Mouse (Mus musculus) embryonic facial prominence, embryonic 14.5 days (tissue): ENCODE measurements around the gene Agtpbp1. TPM values are rescaled to one million over a fixed set of nuclear protein-coding genes. Genes with fewer than 3 reads are reported as not detected.
"Not testable (repeated sequence)": the region's sequence is repeated elsewhere in the genome, so short reads cannot be mapped to it uniquely, and the experiment has no call there.

Source experiments
- ATAC-seq: fragments of 200-750 bp; cut with Nextera tagmentation; 2 replicates; pipeline ENCODE4 v1.8.0; 2017; ENCODE audit warnings: low read depth, moderate number of reproducible peaks, moderate TSS enrichment
- DNase-seq: peaks from one replicate; pipeline ENCODE4 v3.0.0-alpha.2; 2015; ENCODE audit warnings: low spot score
- H3K27ac ChIP-seq: fragments of 300-500 bp; sonication (generic); replicated peaks from 2 replicates; pipeline ENCODE4 v1.5.1; 2014; ENCODE audit warnings: low read depth, mild to moderate bottlenecking, low read length, moderate library complexity
- H3K27me3 ChIP-seq: fragments of 300-500 bp; sonication (generic); replicated peaks from 2 replicates; pipeline ENCODE4 v1.6.1; 2014; ENCODE audit warnings: low read length; ENCODE audit not compliant: control insufficient read depth, insufficient read depth
- H3K36me3 ChIP-seq: fragments of 300-500 bp; sonication (generic); 2 replicates; pipeline ENCODE4 v1.6.1; 2014; ENCODE audit warnings: low read length, mixed read lengths; ENCODE audit not compliant: control insufficient read depth, insufficient read depth
- H3K4me1 ChIP-seq: fragments of 300-500 bp; sonication (generic); 2 replicates; pipeline ENCODE4 v1.6.1; 2014; ENCODE audit warnings: antibody characterized with exemption, low read length; ENCODE audit not compliant: control insufficient read depth, insufficient read depth
- H3K4me2 ChIP-seq: fragments of 300-500 bp; sonication (generic); 2 replicates; pipeline ENCODE4 v1.6.1; 2014; ENCODE audit warnings: low read depth, mild to moderate bottlenecking, low read length, moderate library complexity, mixed read lengths
- H3K4me3 ChIP-seq: fragments of 300-500 bp; sonication (generic); 2 replicates; pipeline ENCODE4 v1.5.1; 2014; ENCODE audit warnings: low read depth, mild to moderate bottlenecking, low read length
- H3K9ac ChIP-seq: fragments of 300-500 bp; sonication (generic); 2 replicates; pipeline ENCODE4 v1.6.1; 2014; ENCODE audit warnings: low read depth, mild to moderate bottlenecking, low read length, moderate library complexity, mixed read lengths
- H3K9me3 ChIP-seq: fragments of 300-500 bp; sonication (generic); 2 replicates; pipeline ENCODE4 v1.6.1; 2016; ENCODE audit warnings: low read length; ENCODE audit not compliant: control insufficient read depth
- WGBS: fragments of 180-500 bp; shearing (Covaris S2); extraction: QIAGEN DNeasy Blood & Tissue Kit; methylation state at CpG from one replicate; pipeline ENCODE4 v1.1.7; 2014; 5-methylcytosine and 5-hydroxymethylcytosine counted together
- polyA plus RNA-seq: library from polyadenylated mRNA; unstranded; fragments of >200 nt; fragmentation: Nextera tagmentation; extraction: Ambion mirVana; gene quantifications from 2 replicates; pipeline ENCODE4 v1.2.1, GENCODE M21; 2014

The Agtpbp1 gene
- polyA plus RNA-seq, 1 experiment from 2014 or later, result 25.2 TPM

DNA sequence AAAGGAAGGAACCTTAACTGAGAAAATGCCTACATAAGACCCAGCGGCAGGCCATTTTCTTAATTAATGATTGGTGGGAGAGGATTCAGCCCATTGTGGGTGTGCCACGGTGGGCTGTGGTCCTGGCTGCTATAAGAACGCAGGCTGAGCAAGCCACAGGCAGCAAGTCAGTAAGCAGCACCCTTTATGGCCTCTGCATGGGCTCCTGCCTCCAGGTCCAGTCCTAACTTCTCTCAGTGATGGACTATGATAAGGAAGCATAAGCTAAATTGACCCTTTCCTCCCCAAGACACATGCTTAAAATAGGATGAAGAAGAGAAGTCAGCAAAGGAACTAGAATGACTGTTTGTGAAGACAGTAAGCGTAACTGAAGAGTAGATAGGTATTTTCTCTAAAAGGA lies 30.1 kb upstream of the Agtpbp1 start:
- Histone ChIP-seq H3K4me2 (no peak overlapping the region), H3K9me3 (no peaks in the 10 kb centered on the region), H3K4me3 (no peak overlapping the region), H3K27me3 (no peaks in the 10 kb centered on the region), H3K4me1 (no peaks in the 10 kb centered on the region), H3K36me3 (peaks cover 84% of the 10 kb centered on the region), H3K9ac (no peak overlapping the region), H3K27ac (no peak overlapping the region)
- DNase-seq (no peak), ATAC-seq (no peak)
- over 99% methylated on average over 4 of the region's 4 CpGs for WGBS

- H3K9ac ChIP-seq, result no peak overlapping the region
- no peak overlapping the region for H3K4me3 ChIP-seq
- H3K36me3 ChIP-seq, result peaks cover 87% of the 10 kb centered on the region
- no peaks in the 10 kb centered on the region for H3K4me1 ChIP-seq
- H3K27me3 ChIP-seq, result no peaks in the 10 kb centered on the region
- no peaks in the 10 kb centered on the region for H3K9me3 ChIP-seq
- no peak for ATAC-seq
- 84% methylated on average over 4 of the region's 4 CpGs for WGBS
- no peak for DNase-seq
- no peak overlapping the region for H3K4me2 ChIP-seq
- no peak overlapping the region for H3K27ac ChIP-seq
These were observed 28.8 kb upstream of the Agtpbp1 start for GRCm38 (mm10) chr13:59613868-59614267.

GRCm38 (mm10) chr13:59610437-59610836 lies 25.4 kb upstream of the Agtpbp1 start:
- Histone ChIP-seq H3K27ac (no peak overlapping the region), H3K4me3 (no peak overlapping the region), H3K4me1 (no peaks in the 10 kb centered on the region), H3K9me3 (no peaks in the 10 kb centered on the region), H3K36me3 (peaks cover 97% of the 10 kb centered on the region), H3K9ac (no peak overlapping the region), H3K4me2 (no peak overlapping the region), H3K27me3 (no peaks in the 10 kb centered on the region)
- WGBS, result 98% methylated on average over 2 of the region's 2 CpGs
- no peak for DNase-seq
- ATAC-seq, result no peak

- no peak overlapping the region for H3K27ac ChIP-seq
- no peaks in the 10 kb centered on the region for H3K4me1 ChIP-seq
- 98% methylated on average over 4 of the region's 4 CpGs for WGBS
- H3K4me2 ChIP-seq, result no peak overlapping the region
- H3K9ac ChIP-seq, result no peak overlapping the region
- ATAC-seq, result no peak
- H3K27me3 ChIP-seq, result no peaks in the 10 kb centered on the region
- no peak for DNase-seq
- H3K9me3 ChIP-seq, result no peaks in the 10 kb centered on the region
- H3K36me3 ChIP-seq, result peaks cover 97% of the 10 kb centered on the region
- H3K4me3 ChIP-seq, result no peak overlapping the region
These were observed 24.9 kb upstream of the Agtpbp1 start for GRCm38 (mm10) chr13:59609885-59610284.

DNA sequence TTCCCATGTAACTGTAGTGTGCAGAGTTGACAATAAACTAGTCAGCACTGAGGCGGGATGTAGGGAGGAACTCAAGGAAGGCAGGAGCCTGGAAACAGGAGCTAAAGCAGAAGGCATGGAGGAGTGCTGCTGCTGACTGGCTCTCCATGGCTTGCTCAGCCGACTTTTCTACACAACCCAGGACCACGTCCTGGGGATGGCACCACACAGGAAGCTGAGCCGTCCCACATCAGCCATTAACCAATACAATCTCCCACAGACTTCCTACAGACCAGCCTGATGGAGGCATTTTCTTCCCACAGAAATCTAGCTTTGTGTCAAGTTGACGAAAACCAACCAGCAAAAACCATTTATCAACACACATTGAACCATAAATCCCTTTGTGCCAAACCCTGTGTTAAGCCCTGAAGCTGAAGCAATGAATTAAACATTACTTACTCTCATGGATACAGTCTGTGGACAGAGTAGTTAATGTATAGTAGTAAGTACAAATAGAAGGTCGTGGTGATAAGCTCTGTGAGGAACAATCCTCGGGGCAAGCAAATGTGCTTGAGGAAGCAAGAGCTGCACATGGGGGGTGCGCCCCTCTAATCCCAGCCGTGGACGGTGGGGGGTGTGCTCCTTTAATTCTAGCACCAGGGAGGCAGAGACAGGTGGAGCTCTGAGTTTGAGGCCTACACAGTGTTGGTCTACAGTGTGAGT lies 20.3 kb upstream of the Agtpbp1 start:
- H3K4me2 ChIP-seq, result no peak overlapping the region
- peaks cover 90% of the 10 kb centered on the region for H3K36me3 ChIP-seq
- DNase-seq, result no peak
- H3K4me3 ChIP-seq, result no peak overlapping the region
- no peaks in the 10 kb centered on the region for H3K9me3 ChIP-seq
- no peak overlapping the region for H3K9ac ChIP-seq
- 91% methylated on average over 10 of the region's 10 CpGs for WGBS
- no peak overlapping the region for H3K27ac ChIP-seq
- H3K4me1 ChIP-seq, result no peaks in the 10 kb centered on the region
- no peaks in the 10 kb centered on the region for H3K27me3 ChIP-seq
- no peak for ATAC-seq

DNA sequence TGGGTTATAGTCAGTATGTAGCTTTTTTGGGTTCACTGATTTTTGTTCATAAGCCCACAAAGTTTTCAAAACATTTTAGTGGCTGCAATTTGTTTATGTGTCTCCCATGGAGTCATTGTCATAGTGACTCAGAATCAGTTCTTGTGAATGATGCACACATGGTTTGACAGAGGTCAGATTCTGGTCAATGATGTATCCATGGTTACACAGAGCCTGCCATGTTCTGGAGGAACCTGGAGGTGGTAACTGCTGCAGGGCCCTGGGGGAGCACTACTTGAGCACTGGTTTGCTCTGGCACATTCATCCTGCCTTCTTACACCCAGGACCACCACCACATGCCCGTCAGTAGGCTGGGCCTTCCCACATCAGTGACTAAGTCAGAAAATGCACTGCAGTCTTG lies 19.5 kb upstream of the Agtpbp1 start:
- DNase-seq, result no peak
- Histone ChIP-seq H3K4me3 (no peak overlapping the region), H3K4me2 (no peak overlapping the region), H3K9ac (no peak overlapping the region), H3K27me3 (no peaks in the 10 kb centered on the region), H3K9me3 (no peaks in the 10 kb centered on the region), H3K27ac (no peak overlapping the region), H3K4me1 (no peaks in the 10 kb centered on the region), H3K36me3 (peaks cover 89% of the 10 kb centered on the region)
- ATAC-seq, result no peak
- 100% methylated on average over 1 of the region's 1 CpGs for WGBS

- no peak for DNase-seq
- Histone ChIP-seq H3K9me3 (no peaks in the 10 kb centered on the region), H3K36me3 (peaks cover 85% of the 10 kb centered on the region), H3K4me3 (no peak overlapping the region), H3K4me2 (no peak overlapping the region), H3K4me1 (no peaks in the 10 kb centered on the region), H3K9ac (no peak overlapping the region), H3K27me3 (no peaks in the 10 kb centered on the region), H3K27ac (no peak overlapping the region)
- ATAC-seq, result no peak
- 94% methylated on average over 5 of the region's 5 CpGs for WGBS
These were observed 18.1 kb upstream of the Agtpbp1 start for GRCm38 (mm10) chr13:59603096-59603495.

DNA sequence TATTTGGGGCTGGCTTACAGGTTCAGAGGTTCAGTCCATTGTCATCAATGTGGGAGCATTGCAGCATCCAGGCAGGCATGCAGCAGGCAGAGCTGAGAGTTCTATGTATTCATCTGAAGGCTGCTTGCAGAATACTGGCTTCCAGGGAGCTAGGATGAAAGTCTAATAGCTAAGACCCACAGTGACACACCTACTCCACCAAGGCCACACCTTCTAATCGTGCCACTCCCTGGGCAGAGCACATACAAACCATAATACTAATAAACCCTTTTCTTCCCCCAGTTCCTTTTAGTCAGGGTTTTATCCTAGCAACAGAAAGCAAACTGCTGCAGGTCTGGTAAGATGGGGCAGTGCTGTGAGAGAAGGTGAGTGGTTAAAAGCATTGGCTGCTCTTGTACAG lies 7.6 kb upstream of the Agtpbp1 start:
- Histone ChIP-seq H3K27ac (no peak overlapping the region), H3K9me3 (no peaks in the 10 kb centered on the region), H3K4me3 (no peak overlapping the region), H3K36me3 (peaks cover 79% of the 10 kb centered on the region), H3K27me3 (no peaks in the 10 kb centered on the region), H3K4me1 (no peaks in the 10 kb centered on the region), H3K9ac (no peak overlapping the region), H3K4me2 (no peak overlapping the region)
- WGBS, result 90% methylated on average over 1 of the region's 1 CpGs
- no peak for ATAC-seq
- DNase-seq, result no peak

GRCm38 (mm10) chr13:59592058-59592457 lies 7.0 kb upstream of the Agtpbp1 start:
- not testable (repeated sequence) for H3K4me1 ChIP-seq, H3K9me3 ChIP-seq, H3K4me3 ChIP-seq, H3K27me3 ChIP-seq, DNase-seq, H3K4me2 ChIP-seq, H3K27ac ChIP-seq, H3K9ac ChIP-seq, ATAC-seq
- 88% methylated on average over 3 of the region's 3 CpGs for WGBS
- peaks cover 81% of the 10 kb centered on the region for H3K36me3 ChIP-seq
